Mouse (Mus musculus) spleen, adult 2 months (tissue): Measurements from ENCODE around the gene Uroc1.

Source experiments
- CTCF ChIP-seq: fragments of 200-500 bp; IDR thresholded peaks from 2 replicates; pipeline ENCODE4 v1.5.1; 2011; ENCODE audit warnings: mild to moderate bottlenecking, inconsistent platforms; ENCODE audit not compliant: insufficient read depth, insufficient read length, insufficient replicate concordance; ENCODE audit errors: extremely low read depth
- POLR2A ChIP-seq: fragments of 200-500 bp; IDR thresholded peaks from 2 replicates; pipeline ENCODE4 v1.6.1; 2011; ENCODE audit warnings: low read depth, low read length, inconsistent platforms

- TF ChIP-seq CTCF: no peak
- no peak for TF ChIP-seq POLR2A
Measured at GRCm38 (mm10) chr6:90342343-90342742, 9.3 kb downstream of the Uroc1 start.
